Mouse (Mus musculus) midbrain, embryonic 11.5 days (tissue): Measurements from ENCODE around the gene Med14. TPM values are rescaled to one million over a fixed set of nuclear protein-coding genes. Genes with fewer than 3 reads are reported as not detected.
A peak's percentile ranks its signal among the peaks of the same experiment; 100 is the strongest.

ENCODE experiments used
- ATAC-seq: fragments of 200-750 bp; cut with Nextera tagmentation; 2 replicates; pipeline ENCODE4 v1.8.0; 2017; ENCODE audit warnings: moderate TSS enrichment, moderate library complexity; ENCODE audit not compliant: low FRiP score
- DNase-seq: peaks from one replicate; pipeline ENCODE4 v3.0.0; 2015; ENCODE audit warnings: low spot score; ENCODE audit errors: missing footprints
- H3K27ac ChIP-seq: fragments of 300-500 bp; sonication (generic); 2 replicates; pipeline ENCODE4 v1.5.1; 2014; ENCODE audit warnings: low read depth, low read length
- H3K27me3 ChIP-seq: fragments of 300-500 bp; sonication (generic); 2 replicates; pipeline ENCODE4 v1.6.1; 2014; ENCODE audit warnings: mild to moderate bottlenecking, low read length, moderate library complexity, mixed read lengths; ENCODE audit not compliant: control insufficient read depth, insufficient read depth
- H3K36me3 ChIP-seq: fragments of 300-500 bp; sonication (generic); 2 replicates; pipeline ENCODE4 v1.6.1; 2014; ENCODE audit warnings: mild to moderate bottlenecking, low read length, moderate library complexity, mixed read lengths; ENCODE audit not compliant: control insufficient read depth, insufficient read depth
- H3K4me1 ChIP-seq: fragments of 300-500 bp; sonication (generic); 2 replicates; pipeline ENCODE4 v1.6.1; 2014; ENCODE audit warnings: low read length; ENCODE audit not compliant: control insufficient read depth, insufficient read depth
- H3K4me2 ChIP-seq: fragments of 300-500 bp; sonication (generic); 2 replicates; pipeline ENCODE4 v1.6.1; 2014; ENCODE audit warnings: mild to moderate bottlenecking, moderate library complexity
- H3K4me3 ChIP-seq: fragments of 300-500 bp; sonication (generic); 2 replicates; pipeline ENCODE4 v1.5.1; 2014; ENCODE audit warnings: low read depth, low read length
- H3K9ac ChIP-seq: fragments of 300-500 bp; sonication (generic); 2 replicates; pipeline ENCODE4 v1.6.1; 2014; ENCODE audit warnings: low read length
- H3K9me3 ChIP-seq: fragments of 300-500 bp; sonication (generic); 2 replicates; pipeline ENCODE4 v1.6.1; 2016; ENCODE audit warnings: low read length; ENCODE audit not compliant: control insufficient read depth
- WGBS: fragments of 180-500 bp; shearing (Covaris S2); extraction: QIAGEN DNeasy Blood & Tissue Kit; methylation state at CpG from one replicate; pipeline ENCODE4 v1.1.7; 2014; 5-methylcytosine and 5-hydroxymethylcytosine counted together
- polyA plus RNA-seq: library from polyadenylated mRNA; unstranded; fragments of >200 nt; fragmentation: Nextera tagmentation; extraction: Ambion mirVana; gene quantifications from 2 replicates; pipeline ENCODE4 v1.2.1, GENCODE M21; 2014

Med14 gene
- polyA plus RNA-seq, 1 experiment from 2014 or later = 25.9 TPM

DNA sequence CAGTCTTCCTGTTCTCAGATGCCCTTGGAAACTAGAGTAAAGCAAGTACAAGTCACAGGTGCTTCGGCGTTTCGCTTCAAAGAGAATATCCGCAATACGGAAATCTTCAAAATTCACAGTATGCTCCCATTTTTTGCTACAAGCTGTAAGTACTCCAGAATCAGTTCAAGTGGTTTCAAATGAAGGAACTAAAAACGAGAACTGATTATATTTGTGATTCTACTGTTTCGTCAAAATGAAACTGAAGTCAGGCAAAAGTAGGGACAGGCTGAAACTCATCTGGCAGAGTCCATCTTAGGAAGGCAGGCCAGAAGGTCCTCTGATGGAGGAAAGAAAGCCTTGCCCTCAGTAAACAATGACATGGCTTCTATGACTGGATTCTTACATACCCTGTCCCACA is 48.1 kb downstream of the Med14 start:
- DNase-seq (no peak), ATAC-seq (no peak)
- no peaks in the 10 kb centered on the region for H3K9me3 ChIP-seq

DNA sequence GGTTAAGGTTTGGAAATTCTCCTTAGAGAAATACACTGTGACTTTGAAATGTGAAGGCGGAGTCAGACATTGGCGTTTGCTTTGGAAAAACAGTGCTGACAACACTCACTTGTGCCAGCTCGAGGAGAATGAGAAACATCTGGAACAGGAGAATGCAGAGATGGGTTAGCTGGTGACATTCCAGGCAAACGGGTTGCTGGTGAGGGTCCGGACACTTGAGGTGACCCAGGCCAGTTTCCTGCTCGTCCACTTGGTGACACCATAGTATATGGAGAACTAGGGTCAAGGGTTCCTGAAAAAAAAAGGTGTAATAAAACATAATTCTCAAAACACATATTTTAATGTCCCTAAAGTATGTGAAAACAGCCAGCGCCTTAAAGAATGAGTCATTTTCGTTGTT is 75.0 kb downstream of the Med14 start:
- Histone ChIP-seq H3K36me3 (no peaks in the 10 kb centered on the region), H3K4me3 (no peak overlapping the region), H3K27me3 (no peaks in the 10 kb centered on the region), H3K9me3 (no peaks in the 10 kb centered on the region), H3K4me1 (no peaks in the 10 kb centered on the region), H3K27ac (no peak overlapping the region), H3K9ac (no peak overlapping the region), H3K4me2 (no peak overlapping the region)
- ATAC-seq (no peak), DNase-seq (no peak)
- WGBS = 84% methylated on average over 8 of the region's 8 CpGs

More for the DNA sequence above, 48.1 kb downstream of the Med14 start:
- H3K36me3 ChIP-seq = no peaks in the 10 kb centered on the region
- WGBS = 93% methylated on average over 7 of the region's 7 CpGs
- no peaks in the 10 kb centered on the region for H3K4me1 ChIP-seq
- H3K4me3 ChIP-seq = no peak overlapping the region
- no peak overlapping the region for H3K4me2 ChIP-seq
- H3K27me3 ChIP-seq = no peaks in the 10 kb centered on the region
- H3K9ac ChIP-seq = no peak overlapping the region
- H3K27ac ChIP-seq = no peak overlapping the region

DNA sequence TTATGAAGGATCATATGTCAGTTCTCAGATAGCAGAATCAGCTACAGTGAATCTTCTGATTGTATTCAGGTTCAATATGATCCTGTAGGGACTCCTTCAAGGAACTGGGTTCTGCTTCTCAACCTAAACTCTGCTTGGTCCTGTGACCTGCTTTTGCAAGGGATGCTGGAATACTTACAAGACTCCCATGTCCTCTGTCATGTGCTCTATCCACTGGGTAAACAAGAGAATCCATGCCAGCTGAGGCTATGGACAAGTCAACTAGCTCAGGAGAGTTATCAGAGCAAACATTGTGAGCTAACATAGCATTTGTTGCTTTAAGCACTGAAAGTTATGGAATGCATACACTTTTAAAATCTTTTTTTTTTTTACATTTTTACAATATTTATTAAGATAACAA is 75.8 kb downstream of the Med14 start:
- DNase-seq = no peak
- H3K9me3 ChIP-seq = no peaks in the 10 kb centered on the region
- H3K36me3 ChIP-seq = no peaks in the 10 kb centered on the region
- no peaks in the 10 kb centered on the region for H3K4me1 ChIP-seq
- no peaks in the 10 kb centered on the region for H3K27me3 ChIP-seq
- H3K4me2 ChIP-seq = no peak overlapping the region
- no peak overlapping the region for H3K27ac ChIP-seq
- H3K9ac ChIP-seq = no peak overlapping the region
- no peak overlapping the region for H3K4me3 ChIP-seq
- no peak for ATAC-seq

DNA sequence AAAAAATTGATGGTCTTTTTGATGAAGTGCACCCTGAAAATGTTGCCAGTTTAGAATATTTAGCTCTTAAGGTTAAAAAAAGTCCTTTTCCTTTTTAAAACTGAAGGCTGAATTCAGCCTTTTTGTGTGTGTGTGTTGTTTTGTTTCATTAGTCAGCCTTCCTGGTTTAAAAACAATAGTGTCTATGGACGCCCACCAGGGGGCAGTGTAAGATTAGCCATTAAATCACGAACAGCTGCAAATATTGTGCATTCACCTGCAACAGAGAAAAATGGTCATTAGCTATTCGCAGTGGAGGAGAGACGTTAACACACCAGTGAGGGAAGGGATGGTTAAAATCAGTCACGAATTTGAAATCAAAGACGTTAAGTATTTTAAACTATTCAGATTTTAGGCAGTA is 84.5 kb downstream of the Med14 start:
- Histone ChIP-seq H3K9me3 (no peaks in the 10 kb centered on the region), H3K4me2 (no peak overlapping the region), H3K36me3 (0 out of 2 replicates have a peak, but pooled peaks cover 2% of the 10 kb centered on the region)

DNA sequence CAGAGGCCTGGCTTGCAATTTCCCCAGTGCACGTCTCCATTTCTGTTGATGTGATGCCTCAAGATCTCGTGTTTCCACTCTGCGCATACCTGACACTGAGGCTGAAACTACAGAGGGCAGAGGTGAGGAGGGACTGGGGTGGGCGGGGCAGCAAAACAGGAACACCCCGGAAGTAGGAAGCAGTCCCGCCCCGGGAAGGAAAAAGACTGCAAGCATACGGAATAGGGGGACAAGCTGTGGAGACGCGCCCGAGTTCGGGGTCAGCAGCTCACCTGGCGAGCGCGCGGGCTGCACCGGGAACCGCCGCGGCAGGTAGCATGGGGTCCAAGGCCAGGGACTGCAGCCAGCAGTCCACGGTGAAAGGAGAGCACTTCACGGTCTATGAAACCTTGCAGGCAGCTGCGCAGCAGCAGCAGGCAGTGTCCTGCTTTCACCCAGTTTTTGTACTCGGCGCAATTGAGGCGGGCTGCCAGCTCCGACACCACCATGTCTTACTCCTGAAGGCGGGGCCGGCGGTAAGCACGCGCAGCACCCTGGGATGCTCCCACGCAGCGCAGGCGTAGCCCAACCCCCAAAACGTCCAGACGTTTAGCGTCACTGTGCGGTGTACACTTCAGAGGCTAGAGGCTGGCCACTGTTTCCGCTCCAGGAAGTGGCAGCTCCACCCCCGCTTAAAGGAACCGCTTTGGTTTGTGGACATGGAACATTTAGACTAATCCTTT is 88.7 kb downstream of the Med14 start, which contains the start of gene 1810030O07Rik:
1810030O07Rik (minus strand) TSS at position 615 of the 722 bp plus-strand sequence.
- peak within 1 kb of the TSS; percentile 51 for H3K4me2 ChIP-seq
- peaks cover 2% of the 10 kb centered on the region; the same call in 1 of the 2 replicates for H3K36me3 ChIP-seq
- no peaks in the 10 kb centered on the region for H3K9me3 ChIP-seq
- ATAC-seq = peak; percentile 99
- peak; percentile 93 for DNase-seq
- H3K27ac ChIP-seq = no peak within 1 kb of the TSS
- H3K4me3 ChIP-seq = peak within 1 kb of the TSS; percentile 54
- H3K4me1 ChIP-seq = peaks cover 2% of the 10 kb centered on the region; the same call in 1 of the 2 replicates
- H3K27me3 ChIP-seq = no peaks in the 10 kb centered on the region
- peak within 1 kb of the TSS; percentile 67 for H3K9ac ChIP-seq
- 8% methylated on average over 42 of the region's 42 CpGs for WGBS

More for the DNA sequence above, 84.5 kb downstream of the Med14 start:
- H3K4me1 ChIP-seq = peaks cover 2% of the 10 kb centered on the region; the same call in 1 of the 2 replicates
- peak; percentile 91 for DNase-seq
- 38% methylated on average over 6 of the region's 6 CpGs for WGBS
- H3K27me3 ChIP-seq = no peaks in the 10 kb centered on the region
- no peak overlapping the region for H3K27ac ChIP-seq
- no peak overlapping the region for H3K9ac ChIP-seq
- no peak for ATAC-seq
- no peak overlapping the region for H3K4me3 ChIP-seq

DNA sequence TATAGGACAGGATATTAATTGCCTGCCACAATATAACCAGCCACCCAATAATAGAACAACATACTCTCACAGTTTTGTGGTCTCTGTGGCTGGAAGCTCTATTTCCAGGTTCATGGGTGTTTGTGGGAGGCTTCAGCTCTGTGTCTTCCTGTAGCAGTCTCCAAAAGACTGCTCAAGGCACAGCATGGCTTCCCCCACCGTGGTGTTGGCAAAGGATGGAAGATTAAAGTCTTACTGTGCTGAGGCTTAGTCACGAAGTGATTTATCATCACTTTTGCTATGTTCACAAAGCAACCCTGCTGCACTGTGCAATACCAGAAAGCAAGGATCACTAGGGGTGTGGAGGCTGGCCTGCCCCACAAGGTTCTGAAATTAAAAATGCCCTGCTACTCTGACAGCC is 108.0 kb downstream of the Med14 start:
- Histone ChIP-seq H3K36me3 (peaks cover 5% of the 10 kb centered on the region), H3K4me3 (no peak overlapping the region), H3K9ac (no peak overlapping the region), H3K4me1 (no peaks in the 10 kb centered on the region), H3K27me3 (no peaks in the 10 kb centered on the region), H3K9me3 (no peaks in the 10 kb centered on the region), H3K27ac (no peak overlapping the region), H3K4me2 (no peak overlapping the region)
- WGBS = 75% methylated on average over 2 of the region's 2 CpGs
- ATAC-seq (no peak), DNase-seq (no peak)

DNA sequence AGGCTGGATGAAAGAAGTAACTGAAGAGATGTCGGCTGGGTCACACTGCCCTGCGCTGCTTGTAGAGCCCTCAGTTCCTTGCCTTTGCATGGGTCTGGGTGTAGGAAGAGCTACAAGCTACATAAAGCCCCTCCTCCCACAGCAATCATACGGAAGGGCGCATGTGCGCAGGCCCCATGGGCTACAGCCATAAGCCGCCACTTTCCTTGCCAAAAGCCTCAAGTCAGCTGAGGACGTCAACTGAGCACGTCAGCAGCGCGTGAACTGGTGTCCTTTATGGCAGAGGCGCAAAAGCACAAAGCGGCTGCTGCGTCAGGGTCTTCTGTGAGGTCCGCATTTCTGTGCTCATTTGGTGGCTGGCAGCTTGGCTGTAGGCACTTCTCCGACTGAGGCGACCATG is 110.0 kb downstream of the Med14 start:
- ATAC-seq (no peak), DNase-seq (no peak)
- H3K4me1 ChIP-seq = no peaks in the 10 kb centered on the region
- H3K4me3 ChIP-seq = no peak overlapping the region
- H3K4me2 ChIP-seq = no peak overlapping the region
- H3K27ac ChIP-seq = no peak overlapping the region
- H3K27me3 ChIP-seq = no peaks in the 10 kb centered on the region
- 89% methylated on average over 16 of the region's 16 CpGs for WGBS
- no peaks in the 10 kb centered on the region for H3K9me3 ChIP-seq
- H3K36me3 ChIP-seq = peaks cover 3% of the 10 kb centered on the region; the same call in 1 of the 2 replicates
- no peak overlapping the region for H3K9ac ChIP-seq

DNA sequence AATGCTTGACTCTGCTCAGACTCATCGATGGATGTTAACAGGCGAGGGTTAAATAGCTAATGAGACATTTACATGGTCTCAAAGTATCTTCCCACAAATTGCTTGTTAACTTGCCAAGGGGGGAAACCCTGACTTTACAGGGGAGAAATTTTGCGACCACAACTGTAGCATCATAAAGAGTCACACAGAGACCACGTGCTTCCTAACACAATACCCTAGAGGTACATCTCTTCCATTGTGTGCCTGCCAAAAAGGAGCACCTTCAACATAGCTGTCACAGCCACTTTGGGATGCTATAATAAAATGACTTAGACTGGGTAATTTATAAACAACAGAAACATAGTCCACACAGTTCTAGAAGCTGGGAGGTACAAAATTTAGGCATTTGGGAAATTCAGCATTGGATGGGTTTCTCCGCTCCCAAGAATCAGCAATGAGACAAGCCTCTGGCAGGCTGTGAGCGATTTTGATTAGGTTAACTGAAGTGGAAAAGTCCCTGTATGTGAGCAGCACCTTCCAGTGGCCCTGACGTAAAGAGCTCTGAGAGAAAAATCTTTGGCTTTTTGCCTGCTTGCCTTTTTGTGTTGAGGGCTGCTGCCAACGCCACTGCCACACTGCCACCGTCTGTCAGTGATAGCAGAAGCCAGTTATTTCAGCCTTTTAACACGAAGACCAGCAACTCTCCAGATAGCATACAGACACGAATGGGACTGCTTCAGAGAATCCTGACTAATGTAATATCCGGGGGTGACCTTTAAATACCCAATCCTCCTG is 116.2 kb downstream of the Med14 start:
- 76% methylated on average over 12 of the region's 12 CpGs for WGBS
- Histone ChIP-seq H3K4me2 (no peak overlapping the region), H3K27ac (no peak overlapping the region)

DNA sequence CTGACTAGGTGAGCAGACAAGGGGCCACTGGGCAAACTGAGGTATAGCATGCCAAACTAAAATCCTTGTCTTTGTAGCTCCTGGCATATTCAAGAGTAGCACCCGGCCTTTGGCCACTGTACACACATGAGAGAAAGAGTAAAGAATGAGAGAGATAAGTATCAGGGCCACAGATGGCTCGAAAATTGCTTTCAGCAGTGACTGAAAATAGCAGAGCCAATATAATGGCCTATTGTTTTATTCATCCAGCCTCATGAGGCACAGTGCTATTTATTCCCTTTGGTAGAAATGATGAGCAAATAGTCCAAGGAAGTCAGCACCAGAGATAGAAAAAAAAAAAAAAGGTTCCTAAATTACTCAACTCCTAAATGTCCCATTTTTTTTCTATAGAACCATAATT is 116.9 kb downstream of the Med14 start:
- no peak overlapping the region for H3K27ac ChIP-seq
- 81% methylated on average over 2 of the region's 2 CpGs for WGBS

More for the DNA sequence above, 116.2 kb downstream of the Med14 start:
- ATAC-seq (no peak), DNase-seq (no peak)
- H3K27me3 ChIP-seq = no peaks in the 10 kb centered on the region
- no peak overlapping the region for H3K4me3 ChIP-seq
- H3K9me3 ChIP-seq = no peaks in the 10 kb centered on the region
- no peaks in the 10 kb centered on the region for H3K36me3 ChIP-seq
- no peak overlapping the region for H3K9ac ChIP-seq
- no peaks in the 10 kb centered on the region for H3K4me1 ChIP-seq

More for the DNA sequence above, 116.9 kb downstream of the Med14 start:
- H3K4me3 ChIP-seq = no peak overlapping the region
- no peaks in the 10 kb centered on the region for H3K9me3 ChIP-seq
- no peaks in the 10 kb centered on the region for H3K4me1 ChIP-seq
- no peak for DNase-seq
- H3K4me2 ChIP-seq = no peak overlapping the region
- ATAC-seq = no peak
- H3K27me3 ChIP-seq = no peaks in the 10 kb centered on the region
- H3K9ac ChIP-seq = no peak overlapping the region
- H3K36me3 ChIP-seq = no peaks in the 10 kb centered on the region
